Mouse (Mus musculus) Patski (cell line): Measurements from ENCODE around the gene Serbp1. TPM values are rescaled to one million over a fixed set of nuclear protein-coding genes. Genes with fewer than 3 reads are reported as not detected.

Source experiments
- ATAC-seq: fragments of 100-300 bp; one replicate; pipeline ENCODE4 v1.8.0; 2021
- CTCF ChIA-PET: fragments of 350-600 bp; sonication (Branson Sonifier 250); formaldehyde crosslinking; loops from one replicate; lab custom pipeline; 2022; ENCODE audit warnings: inconsistent platforms; lab: Charles Lee
- POLR2A ChIA-PET: fragments of 350-600 bp; sonication (Branson Sonifier 250); formaldehyde crosslinking; loops from one replicate; lab custom pipeline; 2022; ENCODE audit warnings: antibody characterized with exemption, inconsistent platforms; lab: Charles Lee
- DNase-seq: peaks from one replicate; pipeline ENCODE4 v3.0.0-alpha.2; 2011; ENCODE audit warnings: low read depth, low spot score
- H3K27me3 ChIP-seq: fragments of 371-371 bp; one replicate; pipeline ENCODE4 v1.5.1; 2021
- CTCF ChIP-seq: fragments of 100-300 bp; IDR thresholded peaks from one replicate; pipeline ENCODE4 v1.5.1; 2021
- in situ Hi-C: fragments of 300-500 bp; cut with MboI; formaldehyde crosslinking; loops from 3 replicates; pipeline ENCODE4 v1.11.1; 2018; ENCODE audit warnings: low pct_unique_long_range_greater_than_20kb, mixed read lengths
- polyA plus RNA-seq: library from polyadenylated mRNA; unstranded; gene quantifications from one replicate; pipeline ENCODE4 v1.2.3, GENCODE M21; 2021

The Serbp1 gene
- 570 TPM for polyA plus RNA-seq

DNA sequence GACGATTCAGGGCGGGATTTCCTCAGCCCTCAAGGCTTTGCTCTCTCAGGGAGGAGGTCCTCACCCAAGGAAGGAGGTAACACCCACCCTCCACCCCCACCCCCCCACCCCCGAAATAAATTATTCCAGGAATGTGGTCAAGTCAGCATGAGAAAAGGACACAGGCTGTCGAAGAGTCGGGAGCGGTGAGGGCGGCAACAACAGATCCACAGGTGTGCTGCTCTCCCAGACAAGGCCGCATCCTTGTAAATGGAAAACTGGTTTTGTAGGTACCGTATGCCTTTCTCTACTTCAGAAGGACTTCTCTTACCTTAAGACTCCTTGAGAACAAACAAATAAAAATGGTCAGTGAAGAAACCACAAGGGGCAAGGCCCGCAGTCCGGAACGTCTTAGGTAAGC lies at the start of gene Serbp1:
Gene Serbp1, plus strand, starts transcription at position 200 of the 400 bp plus-strand sequence.
- ATAC-seq (no peak), DNase-seq (no peak)
- peaks cover 4% of the 10 kb centered on the region for H3K27me3 ChIP-seq
- CTCF ChIA-PET: no interaction called here
- in situ Hi-C loops: no loop called here
- POLR2A ChIA-PET: no interaction called here
- TF ChIP-seq CTCF: no peak

DNA sequence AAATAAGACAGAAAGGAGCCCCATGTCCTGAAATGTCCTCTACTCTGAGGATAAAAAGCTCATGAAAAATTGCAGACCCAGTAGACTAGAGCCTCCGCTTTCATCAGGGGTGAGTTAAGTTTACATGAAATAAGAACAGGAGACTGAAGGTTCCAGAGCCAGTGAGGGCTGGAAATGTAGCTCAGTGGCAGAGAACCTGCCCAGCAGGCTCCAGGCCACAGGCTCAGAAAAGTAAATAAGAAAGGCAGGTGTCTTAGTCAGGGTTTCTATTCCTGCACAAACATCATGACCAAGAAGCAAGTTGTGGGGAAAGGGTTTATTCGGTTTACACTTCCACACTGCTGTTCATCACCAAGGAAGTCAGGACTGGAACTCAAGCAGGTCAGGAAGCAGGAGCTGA lies 44.4 kb upstream of the Serbp1 start:
- ATAC-seq (no peak), DNase-seq (no peak)
- CTCF ChIA-PET: interaction anchor here (1.1 kb wide), 1 partner anchor 23 kb away, joined by 6 read pairs; no protein-coding TSS in a partner anchor
- POLR2A ChIA-PET: no interaction called here
- peaks cover 9% of the 10 kb centered on the region for H3K27me3 ChIP-seq
- TF ChIP-seq CTCF: no peak
- in situ Hi-C loops: loop anchor here (10.0 to 25.0 kb wide), 2 partner anchors 119 to 361 kb away; no protein-coding TSS in a partner anchor

DNA sequence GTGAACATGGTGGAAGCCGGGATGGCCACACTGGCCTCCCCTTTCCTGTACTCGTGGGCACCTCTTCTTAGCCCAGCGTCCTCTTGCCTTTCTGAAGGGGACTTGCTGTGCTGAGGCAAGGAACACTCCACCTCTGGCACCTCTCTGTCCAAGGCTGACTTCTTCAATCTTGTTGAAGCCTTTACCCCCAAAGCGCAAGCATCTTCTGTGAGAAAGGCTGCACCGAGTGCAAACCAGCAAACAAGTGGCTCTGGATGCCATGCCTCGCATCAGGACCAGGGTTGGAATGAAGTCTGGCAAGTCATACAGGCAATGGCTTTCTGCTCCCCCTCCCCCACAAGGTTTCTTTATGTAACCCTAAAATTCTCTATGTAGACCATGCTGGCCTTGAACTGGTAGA lies 43.4 kb upstream of the Serbp1 start:
- POLR2A ChIA-PET: no interaction called here
- in situ Hi-C loops: loop anchor here (5.0 to 25.0 kb wide), 3 partner anchors 118 to 360 kb away; no protein-coding TSS in a partner anchor
- ATAC-seq: no peak
- CTCF ChIA-PET: no interaction called here
- no peak for DNase-seq
- peaks cover 9% of the 10 kb centered on the region for H3K27me3 ChIP-seq
- TF ChIP-seq CTCF: no peak

DNA sequence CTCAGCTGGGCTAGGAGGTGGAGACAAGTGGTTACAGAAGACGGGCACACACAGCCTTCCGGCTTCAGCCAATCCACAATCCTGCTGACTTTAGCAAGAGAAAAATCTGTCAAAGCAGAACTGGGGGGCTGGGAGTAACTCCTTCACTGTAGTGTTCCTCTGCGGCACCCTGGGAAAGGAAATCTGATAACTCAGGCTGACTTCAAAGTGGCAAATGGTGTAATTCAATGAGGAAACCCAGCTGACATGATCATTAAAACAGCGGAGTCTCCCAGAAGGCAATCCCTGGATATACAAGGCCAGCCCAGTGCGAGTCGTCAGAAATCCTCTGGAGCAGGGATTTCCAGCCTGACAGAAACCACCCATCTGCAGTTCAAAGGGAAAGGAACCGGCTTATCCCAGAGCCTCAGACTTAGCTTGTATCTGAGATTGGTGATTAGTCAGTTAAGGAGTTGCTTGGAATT lies 42.8 kb upstream of the Serbp1 start:
- DNase-seq: no peak
- ATAC-seq: no peak
- ChIA-PET POLR2A (no interaction called here), CTCF (interaction anchor here (1.5 kb wide), 1 partner anchor 11 kb away, joined by 4 read pairs; no protein-coding TSS in a partner anchor)
- H3K27me3 ChIP-seq: peaks cover 9% of the 10 kb centered on the region
- in situ Hi-C loops: loop anchor here (5.0 to 25.0 kb wide), 3 partner anchors 117 to 360 kb away; no protein-coding TSS in a partner anchor
- no peak for TF ChIP-seq CTCF

DNA sequence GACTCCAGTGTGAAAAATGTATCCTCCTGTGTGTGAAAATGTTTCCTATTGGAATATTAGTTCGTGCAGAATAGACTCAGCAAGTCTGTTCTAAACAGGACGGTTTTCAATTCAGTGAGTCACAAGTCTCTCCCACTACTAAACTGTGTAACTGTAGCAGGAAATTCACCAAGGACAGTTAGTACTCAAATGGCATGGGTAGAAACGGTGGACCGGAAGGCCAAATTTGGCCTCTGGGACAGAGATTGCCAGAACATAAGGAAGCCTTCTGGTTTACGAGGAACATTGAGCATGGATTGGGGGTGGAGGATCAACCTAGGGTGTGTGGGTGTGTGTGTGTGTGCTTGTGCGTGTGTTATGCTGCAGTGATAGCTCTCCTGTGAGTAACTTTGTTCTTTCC lies 41.2 kb upstream of the Serbp1 start:
- ChIA-PET POLR2A (no interaction called here), CTCF (interaction anchor here (0.6 to 1.6 kb wide), 4 partner anchors 12 to 249 kb away, joined by 3 to 4 read pairs (median 3); no protein-coding TSS in a partner anchor)
- H3K27me3 ChIP-seq: peaks cover 8% of the 10 kb centered on the region
- in situ Hi-C loops: loop anchor here (5.0 to 25.0 kb wide), 3 partner anchors 115 to 358 kb away; no protein-coding TSS in a partner anchor
- TF ChIP-seq CTCF: no peak
- DNase-seq (no peak), ATAC-seq (no peak)

DNA sequence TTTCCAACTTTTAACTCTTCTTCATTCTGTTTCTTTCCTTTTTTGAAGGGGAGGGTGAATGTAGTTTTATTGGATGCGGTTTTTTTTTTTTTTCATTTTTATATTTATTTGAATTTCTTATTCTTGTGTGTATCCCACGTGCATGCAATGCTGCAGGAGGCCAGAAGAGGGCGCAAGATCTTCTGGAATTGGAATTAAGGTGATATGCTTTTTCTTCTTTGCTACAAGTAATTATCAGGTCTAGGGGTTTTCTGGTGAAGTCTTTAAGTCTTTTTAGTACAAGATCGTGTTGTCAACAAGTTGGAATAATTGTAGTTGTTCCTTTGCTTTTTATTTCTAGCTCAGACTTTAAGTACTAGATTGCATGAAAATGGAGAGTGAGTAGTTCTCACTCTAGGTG lies 39.9 kb upstream of the Serbp1 start:
- ATAC-seq (no peak), DNase-seq (no peak)
- TF ChIP-seq CTCF: peak; percentile 72
- in situ Hi-C loops: loop anchor here (5.0 to 25.0 kb wide), 3 partner anchors 114 to 357 kb away; no protein-coding TSS in a partner anchor
- H3K27me3 ChIP-seq: peaks cover 6% of the 10 kb centered on the region
- ChIA-PET CTCF (interaction anchor here (0.7 to 1.5 kb wide), 7 partner anchors 13 to 336 kb away, joined by 3 to 5 read pairs (median 3); no protein-coding TSS in a partner anchor), POLR2A (no interaction called here)

DNA sequence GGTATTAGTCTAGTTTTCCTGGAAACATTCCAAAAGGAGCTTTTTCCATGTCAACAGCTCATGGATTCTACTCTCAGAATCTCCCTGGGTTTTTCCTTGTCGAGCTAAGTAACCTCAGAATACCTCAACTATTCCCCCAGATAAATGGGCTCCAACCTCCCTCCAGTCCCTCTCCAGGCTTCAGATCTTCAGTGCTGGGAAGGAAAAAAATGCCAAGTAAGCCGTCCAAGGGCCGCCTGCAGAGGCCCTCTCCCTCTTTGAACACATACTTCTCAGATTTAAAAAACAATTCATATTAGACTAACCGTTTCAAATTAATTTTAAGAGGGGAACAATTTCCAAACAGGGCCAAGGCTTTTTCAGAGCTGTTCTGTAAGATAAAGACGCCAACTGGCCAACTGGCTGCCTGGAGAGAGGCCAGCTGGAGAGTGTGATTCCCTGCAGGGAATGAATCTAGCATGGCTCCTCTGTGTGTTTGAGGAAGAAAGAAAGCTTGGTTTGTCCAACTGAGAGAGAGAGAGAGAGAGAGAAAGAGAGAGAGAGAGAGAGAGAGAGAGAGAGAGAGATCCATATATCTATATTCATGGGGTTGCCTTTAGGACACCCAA lies 37.2 kb upstream of the Serbp1 start:
- H3K27me3 ChIP-seq: peaks cover under 1% of the 10 kb centered on the region
- TF ChIP-seq CTCF: no peak
- DNase-seq (no peak), ATAC-seq (no peak)
- ChIA-PET CTCF (interaction anchor here (0.7 kb wide), 1 partner anchor 30 kb away, joined by 3 read pairs; no protein-coding TSS in a partner anchor), POLR2A (no interaction called here)
- in situ Hi-C loops: no loop called here

DNA sequence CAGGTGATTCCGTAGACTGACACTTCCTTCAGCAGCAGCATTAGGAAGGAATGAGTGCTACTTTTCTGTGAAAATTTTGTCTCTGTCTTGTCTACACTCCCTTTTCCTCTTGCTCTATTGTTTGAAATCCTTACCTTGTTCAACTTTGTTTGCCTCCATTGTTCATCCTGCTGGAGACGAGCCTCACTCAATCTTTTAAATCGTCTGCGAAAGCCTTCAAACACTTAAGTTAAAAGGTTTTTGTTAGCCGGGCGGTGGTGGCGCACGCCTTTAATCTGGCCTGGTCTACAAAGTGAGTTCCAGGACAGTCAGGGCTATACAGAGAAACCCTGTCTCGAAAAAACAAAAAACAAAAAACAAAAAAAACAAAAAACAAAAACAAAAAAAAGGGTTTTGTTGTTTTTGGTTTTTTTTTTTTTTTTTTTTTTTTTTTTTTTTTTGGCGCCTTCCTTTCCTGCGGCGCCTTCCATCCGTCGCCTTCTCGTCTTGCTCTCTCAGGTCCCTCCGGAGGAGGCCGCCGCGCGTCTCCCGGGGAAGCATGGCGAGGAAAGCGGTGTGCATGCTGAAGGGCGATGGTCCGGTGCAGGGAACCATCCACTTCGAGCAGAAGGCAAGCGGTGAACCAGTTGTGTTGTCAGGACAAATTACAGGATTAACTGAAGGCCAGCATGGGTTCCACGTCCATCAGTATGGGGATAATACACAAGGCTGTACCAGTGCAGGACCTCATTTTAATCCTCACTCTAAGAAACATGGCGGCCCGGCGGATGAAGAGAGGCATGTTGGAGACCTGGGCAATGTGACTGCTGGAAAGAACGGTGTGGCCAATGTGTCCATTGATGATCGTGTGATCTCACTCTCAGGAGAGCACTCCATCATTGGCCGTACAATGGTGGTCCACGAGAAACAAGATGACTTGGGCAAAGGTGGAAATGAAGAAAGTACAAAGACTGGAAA lies 32.6 kb upstream of the Serbp1 start:
- ATAC-seq (no peak), DNase-seq (no peak)
- no peak for TF ChIP-seq CTCF
- ChIA-PET CTCF (interaction anchor here (1.0 kb wide), 1 partner anchor 36 kb away, joined by 3 read pairs; no protein-coding TSS in a partner anchor), POLR2A (no interaction called here)
- peaks cover 8% of the 10 kb centered on the region for H3K27me3 ChIP-seq
- in situ Hi-C loops: no loop called here

DNA sequence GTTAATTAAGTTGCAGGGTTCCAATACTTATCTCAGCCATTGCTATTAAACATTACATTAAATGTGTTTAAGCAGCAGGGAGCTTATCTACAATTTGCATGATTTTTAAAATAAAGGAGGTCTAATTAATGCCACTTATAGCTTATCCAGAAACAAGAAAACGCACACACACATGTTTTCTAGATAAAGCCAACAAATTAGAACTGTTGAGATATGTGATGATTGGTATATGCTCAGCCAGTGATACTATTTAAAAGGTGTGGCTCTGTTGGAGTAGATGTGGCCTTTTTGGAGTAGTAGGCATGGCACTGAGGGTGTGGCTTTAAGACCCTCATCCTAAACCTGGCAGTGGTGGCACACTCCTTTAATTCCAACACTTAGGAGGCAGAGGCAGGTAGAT lies 25.6 kb upstream of the Serbp1 start:
- POLR2A ChIA-PET: no interaction called here
- no peak for TF ChIP-seq CTCF
- in situ Hi-C loops: no loop called here
- peaks cover 13% of the 10 kb centered on the region for H3K27me3 ChIP-seq
- CTCF ChIA-PET: interaction anchor here (1.2 to 1.6 kb wide), 2 partner anchors 9 to 11 kb away, joined by 3 to 4 read pairs; no protein-coding TSS in a partner anchor
- ATAC-seq (no peak), DNase-seq (no peak)

DNA sequence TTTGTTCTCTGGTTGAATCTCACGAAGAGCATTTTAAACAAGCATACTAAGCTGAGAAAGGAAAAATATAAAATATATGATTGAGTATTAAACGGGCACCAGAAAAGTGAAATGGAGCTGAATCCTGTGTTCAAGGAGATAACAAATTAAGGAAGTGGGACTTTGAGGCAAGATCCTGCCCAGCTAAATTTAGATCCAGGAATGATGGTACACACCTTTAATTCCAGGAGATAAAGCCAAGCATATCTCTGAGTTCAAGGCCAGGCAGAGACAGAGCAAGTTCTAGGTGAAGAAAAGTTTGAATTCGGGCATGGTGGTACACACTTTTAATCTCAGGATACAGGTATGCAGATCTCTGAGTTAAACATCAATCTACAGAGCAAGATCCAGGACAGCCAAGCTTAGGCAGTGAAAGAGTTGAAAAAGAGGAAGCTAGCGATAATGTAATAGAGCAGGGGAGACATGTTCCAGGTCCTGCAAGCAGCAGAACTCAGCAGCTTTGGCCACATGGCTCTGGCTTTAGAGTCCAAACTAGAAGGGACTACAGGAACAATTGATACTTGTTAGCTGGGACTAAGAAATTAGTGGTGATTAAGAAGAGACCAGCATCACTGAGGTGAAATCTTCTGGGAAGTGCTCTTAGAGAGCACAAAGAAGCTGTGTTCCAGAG lies 24.4 kb upstream of the Serbp1 start:
- POLR2A ChIA-PET: no interaction called here
- in situ Hi-C loops: no loop called here
- TF ChIP-seq CTCF: no peak
- ATAC-seq (no peak), DNase-seq (no peak)
- CTCF ChIA-PET: no interaction called here
- peaks cover 8% of the 10 kb centered on the region for H3K27me3 ChIP-seq
